Mouse (Mus musculus) heart, postnatal 4 days (tissue): Measurements from ENCODE around the gene Cdyl. TPM values are rescaled to one million over a fixed set of nuclear protein-coding genes. Genes with fewer than 3 reads are reported as not detected.

Source experiments
- DNase-seq: peaks from one replicate; pipeline ENCODE4 v3.0.0; 2021
- total RNA-seq, 2 experiments: library from RNA; stranded (reverse); gene quantifications; 2 replicates each; pipeline ENCODE4 v1.2.3; 2021

Cdyl gene
- 10 to 100 TPM; 19.5 to 20.3 TPM for total RNA-seq

DNA sequence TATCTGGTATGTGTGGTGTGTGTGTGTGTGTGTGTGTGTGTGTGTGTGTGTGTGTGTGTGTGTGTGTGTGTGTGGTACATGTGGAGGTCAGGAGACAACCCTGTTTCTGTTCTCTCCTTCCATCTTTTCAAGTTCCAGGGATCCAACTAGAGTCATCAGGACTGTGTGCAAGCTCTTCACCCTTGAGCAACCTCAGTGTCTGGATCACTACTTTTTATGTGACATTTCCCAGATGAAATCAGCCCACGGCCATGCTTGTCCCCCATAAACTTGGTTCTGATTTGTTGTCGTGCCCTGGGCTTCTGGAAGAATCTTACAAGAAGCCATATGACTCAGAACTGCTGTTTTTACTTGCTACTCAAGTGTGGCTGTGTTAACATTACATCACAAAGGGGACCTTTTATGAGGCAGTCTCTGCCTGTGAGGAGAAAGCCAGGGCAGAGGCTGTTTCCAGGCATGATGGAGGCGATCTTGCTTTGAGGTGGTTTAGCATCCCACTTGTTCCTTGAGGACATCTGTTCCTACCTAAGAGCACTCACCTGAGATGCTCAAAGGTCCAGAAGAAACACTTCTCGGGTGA, at the start of gene Cdyl:
Gene Cdyl (plus strand): TSS at position 428 of the 580 bp plus-strand sequence.
- no peak for DNase-seq

DNA sequence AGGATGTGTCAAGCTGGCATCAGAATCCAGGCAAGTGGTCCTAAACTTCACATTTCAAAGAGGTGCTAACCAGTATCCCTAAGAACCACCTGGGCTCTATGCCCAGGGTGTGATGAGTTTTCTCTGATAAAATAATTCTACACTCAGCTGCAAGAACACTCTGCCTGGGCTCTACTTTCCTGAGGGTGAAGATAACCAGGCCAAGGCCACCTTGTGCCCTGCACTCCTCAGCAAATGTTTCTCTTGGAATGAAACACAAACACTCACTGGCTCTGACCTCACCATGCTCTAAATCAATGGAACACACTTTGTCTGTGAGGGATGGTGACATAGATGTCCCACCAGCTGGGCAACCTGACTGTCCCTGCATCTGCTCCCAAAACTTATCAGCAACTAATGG, 48.9 kb upstream of the Cdyl start:
- no peak for DNase-seq

DNA sequence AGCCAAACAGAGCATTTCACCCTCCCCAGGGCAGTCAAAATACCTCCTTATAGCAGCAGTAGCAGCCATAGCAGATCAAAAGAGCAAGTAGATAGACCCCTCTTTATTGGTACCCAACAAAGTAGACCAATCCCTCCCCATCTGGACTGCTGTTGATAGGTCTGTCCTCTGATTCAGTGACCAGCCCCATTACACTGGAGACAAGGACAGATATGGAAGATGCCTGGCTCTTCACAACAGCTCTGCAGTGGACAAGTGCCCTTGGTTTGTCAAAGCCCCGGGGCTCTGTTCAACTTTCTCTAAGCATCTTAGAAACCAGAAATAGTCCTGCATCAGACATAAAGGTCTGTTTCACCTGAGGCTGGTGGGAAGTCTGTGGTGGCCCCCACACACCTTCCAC, 47.1 kb upstream of the Cdyl start:
- no peak for DNase-seq

DNA sequence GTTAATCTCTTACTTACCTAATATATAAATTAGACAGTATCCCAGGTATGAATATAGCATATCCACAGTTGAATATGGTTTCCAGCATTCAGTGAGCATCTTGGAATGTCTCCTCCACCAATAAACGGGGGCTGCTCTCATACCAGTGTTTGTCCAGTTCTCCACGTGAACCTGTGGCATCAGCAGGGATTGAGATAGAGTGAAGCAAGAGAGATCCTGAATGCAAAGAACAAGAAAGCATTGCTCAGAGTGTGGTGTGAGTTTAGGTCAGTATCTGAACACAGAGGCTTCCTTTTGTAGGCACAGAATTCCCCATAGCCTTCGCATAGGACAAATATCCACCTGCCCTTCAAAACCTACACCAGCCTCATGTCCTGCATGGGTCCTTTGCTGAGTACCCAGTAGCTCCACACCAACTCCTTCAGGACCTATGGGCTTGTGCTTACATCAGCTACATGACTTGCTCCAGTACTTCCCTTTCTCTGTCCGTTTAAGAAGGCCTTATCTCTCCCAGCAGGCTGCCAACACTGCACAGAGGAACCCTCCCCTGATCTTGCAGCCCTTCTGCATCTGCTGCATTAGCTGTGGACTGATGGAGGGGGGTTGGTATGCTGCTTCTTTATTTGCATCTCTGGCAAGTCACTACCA, 44.7 kb upstream of the Cdyl start:
- peak; percentile 37 for DNase-seq

DNA sequence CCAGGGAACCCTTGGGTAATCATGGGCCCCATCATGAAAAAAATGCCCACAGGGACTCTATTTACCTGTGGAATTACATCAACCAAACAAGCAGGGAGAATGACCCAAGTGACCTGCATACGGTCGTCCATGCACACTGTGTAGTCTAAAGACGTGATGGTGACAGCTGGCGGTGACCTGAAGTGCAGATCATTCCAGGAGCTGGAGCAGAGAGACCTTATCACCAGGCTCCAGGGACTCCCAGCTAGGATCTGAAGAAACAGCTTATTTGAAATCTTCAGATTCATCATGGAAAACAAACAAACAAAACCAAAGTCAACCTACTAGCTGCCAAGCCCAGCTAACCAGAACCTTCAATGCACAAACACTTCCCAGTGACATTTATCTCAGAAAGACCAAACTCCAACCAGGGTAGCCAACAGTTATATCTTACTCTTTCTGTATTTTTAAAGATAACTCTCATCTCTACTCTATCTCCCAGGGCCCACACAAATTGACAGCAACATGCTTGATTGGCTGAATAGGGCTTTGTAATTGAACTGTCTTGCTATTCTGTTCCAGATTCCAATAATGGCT, 43.0 kb upstream of the Cdyl start:
- no peak for DNase-seq

DNA sequence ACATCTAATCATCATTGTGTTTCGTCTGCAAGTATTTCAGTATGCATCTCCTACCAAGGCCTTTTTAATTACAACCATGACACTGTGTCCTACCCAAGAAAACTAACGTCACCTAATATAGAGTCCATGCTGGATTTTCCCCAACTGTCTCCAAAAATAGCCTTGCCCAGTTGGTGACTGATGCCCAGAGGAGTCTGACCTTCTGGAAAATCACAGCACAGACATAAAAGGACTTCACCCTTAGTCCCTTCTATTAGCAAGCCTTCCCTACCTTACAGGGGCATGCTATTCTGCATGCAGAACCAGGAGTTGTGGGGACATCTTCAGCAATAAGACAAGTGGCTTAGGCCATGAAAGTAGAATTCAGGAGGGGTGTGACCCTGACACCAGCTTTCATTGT, 40.3 kb upstream of the Cdyl start:
- DNase-seq = peak; percentile 27

DNA sequence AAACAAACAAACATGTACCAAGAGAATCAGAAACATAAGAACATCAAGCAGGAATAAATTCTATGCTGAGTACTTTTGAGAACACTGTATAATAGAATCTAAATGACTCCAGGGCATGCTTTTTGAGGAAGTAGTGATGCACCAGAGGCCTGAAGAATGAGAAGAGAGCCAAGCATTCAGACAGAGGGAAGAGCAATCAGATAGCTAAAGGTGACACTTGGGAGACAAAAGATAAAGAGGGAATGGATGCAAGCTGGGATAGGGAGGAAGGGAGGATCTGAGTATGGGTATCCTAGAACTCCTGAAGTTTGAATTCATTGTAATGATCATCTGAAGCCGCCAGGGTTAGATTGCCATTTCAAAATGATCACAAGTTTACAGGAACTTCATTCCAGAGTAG, 38.9 kb upstream of the Cdyl start:
- DNase-seq = no peak

DNA sequence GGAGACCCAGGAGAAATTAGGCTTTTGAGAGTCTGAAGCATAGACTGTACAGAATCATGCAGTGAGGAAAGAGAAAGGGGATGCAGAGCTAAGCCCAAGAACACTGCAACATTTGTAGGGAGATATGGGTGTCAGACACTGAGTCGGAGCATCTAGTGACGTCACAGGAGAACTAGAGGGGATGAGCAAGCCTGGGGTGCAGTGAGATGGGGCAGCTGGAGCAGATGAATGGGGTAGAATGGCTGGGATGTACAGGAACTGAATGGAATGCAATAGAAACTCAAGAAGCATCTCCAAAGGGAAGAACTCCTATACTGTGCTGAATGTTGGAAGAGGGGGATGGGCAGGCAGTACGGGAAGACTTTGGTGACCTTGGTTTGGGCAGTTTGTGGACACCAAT, 34.8 kb upstream of the Cdyl start:
- DNase-seq = no peak

DNA sequence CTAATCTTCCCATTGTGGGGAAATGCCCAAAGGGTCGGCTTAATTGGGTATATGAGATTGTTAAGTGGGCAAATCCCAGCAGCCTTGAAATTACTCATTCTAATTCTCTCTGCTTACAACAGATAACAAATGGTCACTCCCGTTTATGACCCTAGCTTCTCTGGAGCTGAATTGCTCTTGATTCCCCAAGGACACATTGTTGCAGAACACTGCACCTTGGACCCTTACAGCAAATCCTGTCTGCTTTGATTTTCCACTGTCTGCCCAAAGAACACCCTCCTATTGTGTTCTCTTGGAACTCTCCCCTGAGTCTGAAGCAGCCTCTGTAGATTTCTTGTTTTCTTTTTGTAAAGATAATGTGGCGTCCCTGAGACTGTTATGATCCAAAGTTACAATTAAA, 34.1 kb upstream of the Cdyl start:
- no peak for DNase-seq

DNA sequence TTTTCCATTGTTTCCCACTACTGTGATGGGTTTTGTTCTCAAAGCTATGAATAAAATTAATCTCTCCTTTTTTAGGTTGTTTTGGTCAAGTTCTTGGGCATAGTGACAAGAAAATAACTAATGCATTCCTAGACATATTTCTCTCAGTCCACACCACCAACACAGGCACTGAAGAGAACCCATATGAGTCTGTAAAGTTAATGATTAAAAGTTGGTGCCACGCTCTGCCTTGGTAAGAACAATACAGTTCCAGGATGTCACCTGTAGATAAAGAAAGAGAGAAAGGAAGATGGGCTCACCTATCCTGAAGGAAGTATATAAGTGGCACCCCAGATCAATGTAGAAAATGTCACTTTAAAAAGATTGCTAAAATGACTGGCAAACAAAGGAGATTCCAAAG, 32.3 kb upstream of the Cdyl start:
- DNase-seq = no peak

DNA sequence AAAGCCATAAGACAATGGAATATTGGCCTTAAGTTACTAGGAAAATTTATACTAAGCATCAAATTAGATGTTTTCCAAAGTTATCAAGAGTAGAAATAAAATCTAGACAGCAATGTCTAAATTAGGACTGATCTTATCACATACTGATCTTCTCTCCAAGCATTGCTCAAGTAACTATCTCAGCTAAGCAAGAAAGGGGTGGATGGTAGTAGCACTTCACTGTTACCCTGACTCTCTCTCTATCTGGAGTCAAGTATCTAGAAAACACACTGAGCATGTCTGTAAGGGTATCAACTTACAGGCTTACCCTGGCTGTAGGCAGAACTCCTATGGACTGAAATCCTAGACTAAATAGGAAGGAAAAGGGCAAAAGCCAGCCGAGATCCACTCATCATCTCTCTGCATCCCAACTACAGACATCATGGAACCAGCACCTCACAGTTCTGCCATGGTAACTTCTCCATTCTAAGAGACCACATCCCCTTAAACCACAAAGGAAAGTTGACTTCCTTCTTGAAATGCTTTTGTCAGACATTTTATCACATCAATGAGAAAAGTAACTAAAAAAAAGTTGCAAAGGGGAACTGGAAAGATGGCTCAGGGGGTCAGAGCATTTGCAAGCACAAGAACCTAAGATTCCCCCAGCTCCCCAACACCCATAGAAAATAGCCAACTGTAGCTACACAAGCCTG, 12.4 kb upstream of the Cdyl start:
- no peak for DNase-seq

DNA sequence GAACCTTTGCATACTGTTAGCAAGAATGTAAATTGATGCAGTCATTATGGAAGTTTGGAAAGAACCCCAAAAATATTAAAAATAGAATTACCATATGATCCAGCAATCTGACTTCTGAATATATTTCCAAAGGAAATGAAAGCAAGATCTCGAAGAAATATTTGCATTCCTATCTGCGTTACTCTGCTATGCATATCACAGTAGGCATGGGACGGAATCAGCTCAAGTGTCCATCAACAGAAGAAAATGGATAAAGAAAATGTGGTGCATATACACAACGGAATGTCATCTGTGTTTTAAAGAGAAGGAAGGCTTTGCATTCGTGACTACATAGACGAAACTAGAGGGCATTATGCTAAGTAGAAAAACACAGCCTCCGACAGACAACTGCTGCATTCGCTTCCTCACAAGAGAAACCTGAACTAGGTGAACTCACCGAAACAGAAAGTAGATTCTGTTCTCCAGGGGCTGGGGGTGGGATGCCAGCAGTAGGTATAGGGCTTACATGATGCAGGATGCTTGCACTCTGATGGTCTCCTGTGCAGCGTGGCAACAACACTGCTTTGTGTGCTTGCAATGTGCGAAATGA, 9.3 kb upstream of the Cdyl start:
- no peak for DNase-seq

DNA sequence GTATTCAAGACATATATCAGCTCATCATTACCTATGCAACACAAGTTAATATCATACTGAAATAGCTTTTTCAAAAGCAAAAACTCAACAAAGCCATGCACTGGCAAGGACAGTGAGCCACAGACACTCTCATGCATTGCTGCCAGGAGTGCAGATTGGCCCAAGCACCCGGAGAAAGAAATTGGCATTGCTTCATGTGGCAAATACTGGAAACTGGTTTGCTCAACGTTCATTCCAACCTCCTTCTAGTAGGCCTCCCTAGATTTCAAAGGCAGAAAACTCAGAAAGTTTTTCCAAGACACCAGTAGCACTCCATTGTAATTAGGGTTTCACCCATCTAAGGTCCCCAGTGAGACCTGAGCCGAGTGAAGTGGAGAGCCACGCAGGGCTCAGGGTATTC, 6.8 kb upstream of the Cdyl start:
- DNase-seq = no peak

DNA sequence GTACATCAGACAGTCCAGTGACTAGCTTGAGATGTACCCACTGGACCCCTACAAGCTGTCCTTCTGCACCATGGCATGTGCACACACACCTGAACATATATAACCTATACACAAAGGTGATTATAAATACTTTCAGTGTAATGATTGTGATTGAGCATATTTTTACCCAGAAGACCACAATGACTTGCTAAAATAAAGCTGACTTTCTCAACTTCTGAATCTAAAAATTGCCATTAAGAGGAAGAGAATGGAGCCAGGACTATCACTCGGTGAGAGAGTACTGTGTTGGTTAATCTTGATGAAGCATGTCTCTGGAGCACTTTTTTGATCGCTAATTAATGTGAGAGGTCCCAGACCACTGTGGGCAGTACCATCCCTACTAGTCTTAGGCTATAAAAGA, 2.8 kb upstream of the Cdyl start:
- DNase-seq = no peak

DNA sequence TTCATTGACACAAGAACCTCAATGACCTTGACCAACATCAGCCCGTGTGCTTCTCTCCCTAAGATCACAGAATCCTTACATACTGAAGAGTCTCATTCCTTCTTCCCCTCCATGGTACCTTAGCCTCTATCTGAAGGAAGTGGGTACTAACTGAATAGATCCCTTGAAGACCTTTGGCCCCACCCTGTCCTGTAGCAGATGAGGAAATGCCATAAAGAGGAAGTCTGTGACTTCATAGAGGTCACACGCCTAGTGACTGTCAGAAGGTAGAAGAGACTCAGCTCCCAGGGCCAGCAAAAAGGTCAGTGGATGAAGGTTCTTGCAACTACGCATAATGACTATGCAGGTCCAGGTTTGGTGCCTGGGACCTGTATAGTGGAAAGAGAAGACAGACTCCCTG, 5.8 kb downstream of the Cdyl start:
- no peak for DNase-seq

DNA sequence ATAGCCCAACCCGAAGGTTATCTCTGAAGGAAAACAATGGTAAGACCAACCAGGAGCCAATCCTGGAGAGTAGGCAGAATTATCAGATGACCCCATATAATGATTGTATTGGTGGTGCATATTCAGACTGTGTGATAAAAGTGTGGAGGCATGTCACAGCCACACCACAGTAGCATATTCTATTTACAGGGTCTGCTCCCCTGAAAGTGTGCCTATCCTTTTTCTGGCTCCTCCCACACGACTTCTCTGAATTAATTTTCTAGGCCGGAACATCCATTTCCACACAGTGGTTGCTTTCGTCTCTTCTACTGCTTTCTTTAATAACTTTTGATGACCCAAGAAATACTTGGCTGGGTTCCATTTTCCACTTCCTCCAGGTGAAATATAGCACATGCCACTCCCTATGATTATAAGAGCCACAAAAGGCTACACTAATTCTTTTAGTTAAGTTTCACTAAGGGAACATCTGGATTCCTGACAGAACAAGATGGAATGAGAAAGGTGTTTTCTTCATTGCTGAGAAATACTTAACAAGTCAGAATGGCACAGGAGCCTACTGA, 10.4 kb downstream of the Cdyl start:
- no peak for DNase-seq

DNA sequence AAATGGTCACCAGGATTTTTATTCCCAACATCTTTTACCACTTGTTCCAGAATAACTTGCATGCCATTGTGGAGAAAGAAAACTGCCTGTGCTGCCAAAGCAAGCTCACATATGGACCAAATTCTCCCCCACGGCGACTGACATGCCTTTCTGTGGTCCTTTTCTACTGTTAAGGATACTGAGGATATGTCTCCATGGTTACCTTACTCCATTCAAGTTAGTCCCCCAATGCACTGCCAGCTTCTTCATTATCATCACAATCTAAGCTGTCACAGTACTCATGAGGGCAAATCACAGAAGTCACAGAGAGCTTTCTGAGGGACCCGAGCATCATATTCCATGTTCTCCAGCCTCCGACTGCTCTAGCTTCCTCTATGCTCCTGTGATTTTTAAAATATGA, 11.2 kb downstream of the Cdyl start:
- no peak for DNase-seq

DNA sequence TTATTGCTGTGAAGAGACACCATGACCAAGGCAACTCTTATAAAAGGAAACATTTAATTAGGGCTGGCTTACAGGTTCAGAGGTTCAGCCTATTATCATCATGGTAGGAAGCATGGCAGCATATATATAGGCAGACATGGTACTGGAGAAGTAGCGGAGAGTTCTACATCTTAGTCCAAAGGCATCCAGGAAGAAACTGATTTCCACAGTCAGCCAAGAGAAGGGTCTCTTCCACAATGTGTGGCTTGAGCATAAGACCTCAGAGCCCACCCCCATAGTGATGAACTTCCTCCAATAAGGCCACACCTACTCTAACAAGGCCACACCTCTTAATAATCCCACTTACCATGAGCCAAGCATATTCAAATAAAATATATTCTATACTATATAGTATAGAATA, 17.3 kb downstream of the Cdyl start:
- no peak for DNase-seq

DNA sequence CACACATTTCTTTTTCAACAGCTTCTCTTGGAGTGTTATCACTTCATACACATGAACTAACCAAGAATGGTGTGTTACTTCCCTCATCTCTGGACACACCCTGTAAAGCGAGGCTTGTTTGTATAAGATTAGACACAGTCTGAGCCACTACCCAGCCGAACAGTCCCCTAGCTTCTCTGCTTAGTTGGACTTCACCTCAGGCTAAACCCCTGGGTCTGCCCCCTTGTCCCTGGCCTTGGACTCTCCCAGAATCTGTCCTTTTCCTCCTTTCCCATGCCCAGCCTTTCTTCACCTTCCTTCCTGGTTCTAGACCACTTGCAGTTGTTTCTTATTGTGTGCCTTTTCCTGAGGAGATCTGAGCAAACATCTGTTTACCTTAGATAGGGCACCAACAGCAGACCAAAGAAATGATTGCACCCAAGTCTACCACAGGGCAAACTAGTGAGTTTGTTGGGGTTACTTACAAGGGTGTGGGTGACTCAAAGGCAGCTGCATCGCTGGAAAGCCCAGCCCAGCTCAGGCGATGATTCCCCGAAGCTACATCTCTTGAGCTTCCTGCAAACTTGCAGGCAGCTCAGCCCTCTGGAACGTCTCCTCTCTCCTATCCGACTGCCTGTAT, 17.9 kb downstream of the Cdyl start:
- DNase-seq = no peak

DNA sequence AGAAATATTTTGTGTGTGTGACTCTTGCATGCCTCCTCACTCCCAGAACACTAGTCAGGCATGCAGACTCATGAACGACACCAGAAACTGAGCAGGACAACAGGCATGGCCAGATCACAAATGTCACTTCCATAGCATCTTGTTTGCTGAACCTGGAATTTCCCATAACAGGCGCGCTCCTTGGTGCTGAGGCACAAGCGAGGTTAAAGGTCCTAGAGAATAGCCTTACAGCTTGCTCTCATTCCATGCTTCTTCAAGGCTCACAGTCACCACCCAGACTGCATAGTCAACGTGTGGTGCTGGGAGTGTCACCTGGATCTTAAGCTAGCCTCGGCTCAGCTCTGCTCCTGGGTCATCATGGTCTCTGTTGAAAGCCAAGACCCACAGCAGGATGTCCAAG, 19.1 kb downstream of the Cdyl start:
- DNase-seq = no peak

DNA sequence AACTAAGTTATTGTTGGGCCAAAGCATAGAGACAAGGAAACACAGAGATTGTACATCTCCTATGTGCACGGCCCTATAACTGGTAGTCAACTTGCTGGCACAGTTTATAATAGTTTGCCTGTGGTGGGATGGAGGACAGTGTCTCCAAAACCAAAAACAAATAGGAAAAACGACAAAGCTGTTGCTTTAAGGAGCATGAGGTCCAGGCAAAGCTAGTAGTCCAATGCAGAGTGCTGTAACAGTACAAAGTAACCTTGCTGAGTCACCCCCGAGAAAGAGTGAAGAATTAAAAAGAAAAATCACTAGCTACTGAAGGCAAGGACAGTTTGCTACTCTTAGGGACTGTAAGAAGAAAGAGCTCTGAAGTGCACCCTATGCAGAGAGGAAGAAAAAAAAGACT, 21.7 kb downstream of the Cdyl start:
- no peak for DNase-seq

DNA sequence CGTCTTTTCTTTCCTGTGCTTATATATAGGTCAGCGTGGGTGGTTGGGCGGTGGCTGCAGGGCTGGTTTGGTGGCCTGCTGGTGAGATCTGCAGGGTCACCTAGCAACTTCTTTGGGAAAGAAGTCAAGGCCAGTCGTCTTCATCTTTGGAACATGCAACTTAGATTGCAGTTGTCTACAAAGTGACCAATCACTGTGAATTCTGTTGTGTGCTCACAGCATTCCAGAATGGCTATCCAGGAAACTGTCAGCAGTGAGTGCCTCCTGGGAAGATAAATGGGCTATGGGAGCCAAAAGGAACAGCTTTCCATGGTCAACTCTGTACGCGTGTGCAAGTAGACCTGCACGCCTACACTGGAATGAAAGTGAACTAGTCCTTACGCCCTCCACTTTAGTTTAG, 26.6 kb downstream of the Cdyl start:
- DNase-seq = peak; percentile 21

DNA sequence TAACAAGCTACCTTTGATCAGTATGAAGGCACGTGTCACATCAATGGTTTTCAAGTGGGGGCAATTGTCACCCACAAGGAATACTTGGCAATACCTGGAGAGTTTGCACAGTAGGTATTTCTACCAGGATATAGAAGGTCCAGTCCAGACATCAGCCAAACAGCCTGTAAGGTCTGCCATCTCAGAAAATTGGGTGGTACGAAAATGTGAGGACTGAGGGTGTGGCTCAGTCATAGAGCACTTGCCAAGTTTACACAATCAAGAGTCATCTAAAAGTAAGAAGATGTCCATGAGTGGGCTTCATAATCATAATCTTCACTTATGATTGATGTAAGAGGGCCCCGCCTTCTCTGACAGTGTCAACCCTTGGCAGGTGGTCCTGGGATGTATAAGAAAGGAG, 29.9 kb downstream of the Cdyl start:
- no peak for DNase-seq
